Mouse (Mus musculus): ENCODE measurements at regions not wholly inside any gene's neighbourhood (a gene's known extent, or its start where the extent isn't known, plus 50 kb on each side); places are given as distances from the start of the nearest gene placed in this dataset.

DNA sequence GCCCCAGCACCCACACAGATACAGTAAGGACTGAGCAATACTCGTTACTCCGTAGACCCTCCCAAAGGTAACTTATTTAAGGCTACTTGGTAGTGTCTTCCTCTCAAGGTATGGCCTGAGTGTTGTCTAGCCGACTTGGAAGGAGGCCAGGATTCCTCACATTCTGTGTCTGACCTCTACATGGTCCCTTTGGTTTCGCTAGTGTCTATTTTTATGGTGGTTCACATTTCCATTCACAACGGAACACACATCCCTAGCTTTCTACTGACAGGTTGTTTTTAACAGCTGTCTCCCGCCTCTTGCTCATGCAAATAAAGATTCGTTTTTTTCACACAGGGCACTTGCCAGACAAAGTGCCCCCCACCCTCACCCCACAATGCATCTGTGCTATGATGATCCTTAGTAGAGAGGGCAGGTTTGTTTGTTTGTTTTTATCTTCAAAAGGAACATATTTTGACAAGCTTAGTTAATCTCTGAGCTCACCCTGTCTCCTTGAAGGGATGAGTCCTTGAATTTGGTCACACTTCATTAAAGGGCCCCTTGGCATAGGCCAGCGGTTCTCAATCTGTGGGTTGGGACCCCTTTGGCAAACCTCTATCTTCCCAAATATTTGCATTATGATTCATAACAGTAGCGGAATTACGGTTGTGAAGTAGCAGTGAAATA is 52.7 kb downstream of the Phlda1 start:
- no peak for DNase-seq

DNA sequence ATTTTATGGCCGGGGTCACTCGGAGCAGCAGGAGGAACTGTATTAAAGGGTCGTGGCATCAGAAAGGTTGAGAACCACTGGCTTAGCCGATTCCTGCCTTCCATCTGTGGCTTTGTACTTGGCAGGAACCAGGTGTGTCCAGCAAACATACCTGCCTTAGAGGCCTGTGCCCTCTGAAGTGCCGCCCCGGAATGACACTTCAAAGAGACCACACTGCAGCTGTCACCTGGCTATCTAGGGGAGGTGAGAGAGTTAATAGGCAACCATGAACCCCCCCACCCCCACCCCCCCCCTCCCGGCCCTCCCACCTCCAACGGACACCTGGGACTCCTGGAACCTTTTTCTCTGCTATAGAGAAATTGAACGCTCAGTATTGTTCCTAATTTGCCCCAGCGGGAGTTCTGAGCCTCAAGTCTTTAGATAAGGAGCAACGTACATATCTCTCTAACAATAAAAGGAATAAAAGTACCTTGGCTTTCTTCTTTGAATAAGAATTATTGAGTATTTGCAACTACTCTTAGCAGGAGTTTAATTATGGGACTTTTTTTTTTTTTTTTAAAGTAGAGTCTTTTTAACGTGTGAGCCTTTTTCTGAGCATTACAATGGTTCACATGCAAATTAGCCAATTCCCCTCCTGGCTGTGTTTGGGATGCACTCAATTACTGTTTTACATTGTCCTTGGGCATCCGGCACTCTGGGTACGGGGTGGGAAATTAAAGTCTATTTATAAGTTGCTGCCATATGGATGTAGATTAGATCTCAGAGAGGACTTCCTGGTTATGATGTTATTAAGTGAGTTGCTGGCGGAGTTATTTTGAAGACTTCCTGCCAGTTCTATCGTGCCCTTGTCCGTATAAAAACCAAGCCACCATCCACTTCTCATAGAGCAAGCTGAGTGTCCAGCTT is 53.5 kb downstream of the Phlda1 start:
- no peak for DNase-seq

DNA sequence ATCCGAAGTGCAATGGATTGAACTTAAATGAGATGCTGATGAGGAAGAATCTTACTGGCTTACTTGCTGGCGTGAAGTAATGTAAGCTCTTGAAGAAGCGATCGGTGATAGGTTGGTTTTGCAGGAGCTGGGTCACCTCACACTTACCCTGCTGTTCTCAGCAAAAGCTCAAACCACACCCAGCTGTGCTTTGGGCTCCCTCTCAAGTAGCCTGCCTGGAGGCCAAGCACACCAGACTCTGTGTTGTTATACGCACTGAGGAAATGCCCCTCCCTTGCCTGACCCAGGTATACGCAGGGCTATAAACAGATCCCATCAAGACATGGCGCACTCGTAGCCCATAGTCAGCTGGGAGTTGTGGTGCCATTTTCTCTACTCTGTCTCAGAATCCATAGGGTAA is 56.5 kb downstream of the Phlda1 start:
- no peak for DNase-seq

DNA sequence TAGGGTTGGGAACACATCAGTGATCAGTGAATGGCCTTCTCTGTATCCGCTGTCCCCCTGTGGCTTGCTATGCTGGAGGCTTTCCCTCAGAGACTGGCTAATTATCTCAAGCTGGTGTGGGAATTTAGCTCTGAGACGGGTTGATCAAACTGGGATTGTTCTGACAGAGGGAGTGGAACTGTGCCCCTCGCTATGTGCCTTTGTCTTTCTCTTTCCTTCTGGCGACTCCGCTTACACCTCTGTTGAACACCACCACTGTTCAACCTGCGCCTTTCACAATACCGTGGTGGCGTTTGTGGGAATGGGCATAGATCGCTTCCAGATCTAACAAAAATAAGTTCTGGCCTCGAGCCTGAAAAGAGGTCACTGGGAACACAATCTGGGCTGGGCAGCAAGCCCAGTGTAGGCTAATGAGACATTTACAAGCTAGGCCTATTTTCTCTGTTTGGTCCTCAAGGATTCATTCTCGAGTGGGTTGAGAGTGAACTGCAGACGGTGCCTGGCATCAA is 60.8 kb downstream of the Phlda1 start:
- DNase-seq = peak; percentile 82 to 85

DNA sequence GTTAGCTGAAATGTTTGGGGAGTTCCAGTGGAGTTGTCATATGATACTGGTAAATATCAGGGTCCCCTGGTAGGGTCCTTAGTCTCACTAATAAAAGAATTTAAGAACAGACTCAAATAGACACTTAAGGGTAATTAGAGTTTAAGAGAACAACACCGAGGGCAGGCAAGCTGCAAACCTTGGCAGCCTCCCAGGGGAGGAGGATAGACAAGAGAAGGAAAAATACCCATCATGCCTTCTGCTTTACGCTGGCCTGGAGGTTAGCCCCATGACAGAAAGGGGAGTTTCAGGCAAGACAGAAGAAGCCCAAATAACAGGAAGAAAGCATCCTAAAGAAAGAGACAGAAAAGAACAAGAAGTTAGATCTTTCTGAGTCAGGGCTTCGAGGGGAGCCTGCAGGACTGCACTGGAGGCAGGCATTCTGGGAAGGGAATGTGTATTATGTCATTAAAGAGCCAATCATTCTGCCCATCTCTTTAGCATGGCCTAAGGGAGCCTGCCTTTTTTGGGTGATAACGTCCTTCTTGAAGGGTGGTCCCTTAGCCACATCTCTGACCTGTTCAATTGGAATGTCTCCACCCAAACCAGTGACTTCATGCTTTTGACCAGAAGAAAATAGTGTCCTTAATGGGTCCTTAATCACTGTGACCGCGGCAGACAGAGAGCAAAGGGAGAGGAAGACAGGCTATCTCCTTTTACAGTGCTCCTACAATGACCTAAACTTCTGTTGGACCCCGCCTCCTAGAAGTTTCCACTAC is 64.6 kb downstream of the Phlda1 start:
- no peak for DNase-seq

DNA sequence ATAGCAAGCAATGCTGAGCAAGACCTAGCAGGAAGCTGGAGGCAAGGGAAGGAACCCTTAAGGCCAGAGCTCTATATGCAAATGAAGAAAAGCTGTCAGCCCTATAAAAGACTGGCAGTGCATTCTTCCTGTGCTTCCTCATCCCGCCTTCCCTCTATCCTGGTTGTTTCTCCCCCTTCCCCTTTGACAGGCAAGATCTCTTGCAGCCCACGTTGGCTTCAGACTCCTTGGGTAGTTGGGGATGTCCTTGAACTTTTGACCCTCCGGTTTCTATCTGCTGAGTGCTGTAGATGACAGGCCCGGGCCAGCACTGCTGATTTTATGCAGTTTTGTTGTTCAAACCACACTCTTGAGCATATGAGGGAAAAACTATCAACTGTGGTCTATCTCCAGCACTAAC is 68.1 kb downstream of the Phlda1 start:
- no peak for DNase-seq

DNA sequence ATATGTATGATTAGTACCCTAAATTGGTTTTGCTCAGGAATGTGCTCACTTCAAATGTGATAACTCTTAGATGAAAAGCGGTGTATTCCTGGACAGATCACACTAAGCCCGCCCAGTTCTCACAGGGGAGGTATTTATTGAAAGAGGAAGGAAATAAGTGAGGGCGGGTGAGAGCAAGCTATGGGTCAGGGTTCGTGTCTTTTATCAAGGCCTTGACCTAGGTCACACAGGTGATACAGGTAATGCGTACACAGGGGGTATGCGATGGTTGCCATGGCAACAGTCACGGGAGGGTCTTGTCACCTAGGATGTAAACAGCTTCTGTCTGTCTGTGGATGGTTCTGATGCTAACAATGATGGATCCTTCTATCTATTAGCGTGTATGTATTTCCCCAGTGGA is 68.7 kb downstream of the Phlda1 start:
- DNase-seq = no peak

DNA sequence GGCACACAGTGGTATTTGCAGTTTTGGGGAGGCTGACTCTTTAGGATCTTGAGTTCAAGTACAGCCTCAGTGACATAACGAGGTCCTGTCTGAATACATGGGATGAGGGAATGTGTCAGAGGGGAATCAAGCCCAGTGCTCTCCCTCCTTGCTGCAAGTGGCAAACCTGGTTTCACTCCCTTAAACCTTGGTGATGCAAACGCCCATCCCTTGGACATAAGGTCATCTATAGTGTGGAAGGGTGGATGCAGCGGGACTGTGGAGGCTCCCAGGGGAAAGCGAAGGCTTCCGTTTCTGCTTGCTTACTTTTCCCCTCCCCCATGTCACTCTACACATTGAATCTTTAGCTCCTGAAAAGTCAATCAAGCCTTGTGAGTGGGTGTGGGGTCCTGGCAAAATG is 69.2 kb downstream of the Phlda1 start:
- no peak for DNase-seq

DNA sequence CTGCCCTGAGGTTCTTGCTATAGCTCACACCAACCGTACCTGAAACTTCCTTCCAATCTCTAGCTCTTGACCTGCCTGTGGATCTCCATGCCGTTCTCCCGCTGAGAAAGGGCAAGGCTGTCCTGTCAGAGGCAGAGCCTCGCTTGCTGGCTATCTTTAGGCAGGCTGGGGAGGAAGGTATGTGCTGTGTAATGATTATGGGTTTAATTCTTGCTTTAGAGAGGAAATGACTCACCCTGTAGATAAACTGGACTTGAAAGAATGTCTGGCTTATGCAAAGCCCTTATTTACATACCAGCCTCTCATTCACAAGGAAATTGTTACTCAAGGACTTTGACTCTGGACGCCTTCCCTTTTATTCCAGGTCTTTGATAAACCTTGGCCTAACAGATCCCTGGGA is 69.8 kb downstream of the Phlda1 start:
- DNase-seq = no peak

DNA sequence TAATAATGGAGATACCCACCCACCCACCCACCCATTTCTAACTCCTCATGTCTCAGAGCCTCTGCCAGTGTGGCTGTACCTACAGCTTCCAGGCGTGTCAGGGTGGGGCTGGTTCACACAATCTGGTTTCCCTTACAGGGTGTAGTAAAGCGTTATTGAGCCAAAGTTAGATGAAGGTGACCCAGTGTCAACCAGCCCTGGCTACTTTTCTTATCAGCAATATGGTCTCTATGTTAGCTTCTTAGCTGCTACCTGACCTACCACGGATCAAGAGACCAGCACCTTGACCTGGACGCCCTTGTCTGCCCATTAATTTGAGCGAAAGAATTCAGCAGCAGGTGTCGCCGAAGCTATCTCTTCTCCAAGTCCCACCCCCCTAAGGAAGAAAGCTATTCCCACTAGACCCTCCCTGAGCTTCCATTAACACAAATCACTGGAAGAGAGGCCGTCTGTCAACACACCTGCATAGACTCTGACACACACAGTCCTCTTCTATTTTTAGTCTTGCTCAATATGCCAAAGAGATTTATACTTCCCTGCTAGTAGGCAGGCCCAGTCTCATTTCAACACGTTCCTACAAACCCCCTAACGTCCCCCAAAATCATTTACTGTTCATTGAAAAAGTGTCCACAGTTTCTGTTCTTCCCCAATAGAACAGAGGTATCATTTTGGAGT is 70.4 kb downstream of the Phlda1 start:
- no peak for DNase-seq

DNA sequence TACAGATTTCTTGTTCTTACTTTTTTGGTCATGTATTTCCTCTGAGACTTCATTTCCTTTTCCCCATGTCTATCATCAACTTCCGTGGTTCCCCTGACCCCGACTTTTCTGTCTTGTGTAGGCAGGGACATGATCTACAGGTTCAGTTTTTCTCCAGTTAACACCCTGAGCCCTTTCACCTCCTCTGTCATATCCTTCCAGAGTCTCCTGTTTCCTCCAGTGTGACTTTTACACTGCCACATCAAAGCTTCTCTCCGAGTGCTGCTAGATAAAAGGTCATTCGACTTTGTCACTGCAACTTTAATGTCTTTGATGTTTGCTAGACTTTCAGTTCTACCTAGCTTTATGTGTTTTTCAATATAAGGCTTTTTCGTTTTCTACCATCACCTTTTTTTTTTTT is 72.5 kb downstream of the Phlda1 start:
- DNase-seq = no peak

DNA sequence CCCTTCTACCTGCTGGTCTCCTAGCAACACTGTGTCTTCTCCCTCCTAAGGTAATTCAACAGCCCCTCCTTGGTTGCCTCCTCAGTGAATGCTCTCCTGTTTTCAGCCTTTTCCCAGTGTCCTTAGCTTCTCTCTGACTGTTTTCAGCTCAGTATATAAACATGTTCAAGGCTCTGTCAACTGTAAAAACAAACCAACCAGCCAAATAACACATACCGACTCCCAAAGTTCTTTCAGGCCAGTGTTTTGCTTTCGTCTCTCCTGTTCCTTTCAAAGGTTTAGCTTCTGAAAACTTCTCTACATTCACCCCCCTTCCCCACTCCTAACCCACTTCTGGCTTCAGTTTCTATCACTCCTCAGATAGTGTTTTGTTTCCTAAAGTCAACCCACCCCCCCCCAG is 73.4 kb downstream of the Phlda1 start:
- no peak for DNase-seq

DNA sequence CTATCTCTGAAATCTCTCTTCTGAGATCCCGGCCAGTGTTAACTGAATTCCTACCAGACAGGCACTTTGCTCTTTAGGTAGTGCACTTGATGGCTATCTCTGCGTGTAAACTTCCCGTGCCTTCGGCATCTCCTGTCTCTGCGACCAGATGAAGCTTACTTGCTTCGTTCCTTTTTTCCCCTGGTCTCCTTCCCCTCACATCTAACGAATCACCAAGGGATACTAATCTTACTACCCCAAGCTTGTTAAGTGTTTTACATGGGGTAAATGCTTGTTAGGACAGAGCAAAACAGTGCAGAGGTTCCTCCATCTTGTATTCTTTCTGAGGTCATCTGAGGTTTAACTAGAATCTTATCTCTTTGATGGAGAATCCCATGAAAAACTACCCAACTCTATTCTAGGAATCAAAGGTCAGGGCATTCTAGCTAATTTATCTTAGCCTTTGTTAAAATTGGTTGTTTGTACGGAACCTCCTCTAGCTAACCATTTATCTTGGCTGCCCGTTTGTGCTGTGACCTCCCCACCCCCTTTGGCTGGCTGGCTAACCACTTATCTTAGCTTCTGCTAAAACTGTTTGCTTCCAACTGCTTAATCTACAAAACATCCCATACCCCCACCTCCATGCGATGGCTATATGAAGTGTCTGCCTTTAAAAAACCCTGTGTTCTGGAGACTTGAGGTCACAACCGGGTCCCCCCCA is 74.5 kb downstream of the Phlda1 start:
- no peak for DNase-seq

DNA sequence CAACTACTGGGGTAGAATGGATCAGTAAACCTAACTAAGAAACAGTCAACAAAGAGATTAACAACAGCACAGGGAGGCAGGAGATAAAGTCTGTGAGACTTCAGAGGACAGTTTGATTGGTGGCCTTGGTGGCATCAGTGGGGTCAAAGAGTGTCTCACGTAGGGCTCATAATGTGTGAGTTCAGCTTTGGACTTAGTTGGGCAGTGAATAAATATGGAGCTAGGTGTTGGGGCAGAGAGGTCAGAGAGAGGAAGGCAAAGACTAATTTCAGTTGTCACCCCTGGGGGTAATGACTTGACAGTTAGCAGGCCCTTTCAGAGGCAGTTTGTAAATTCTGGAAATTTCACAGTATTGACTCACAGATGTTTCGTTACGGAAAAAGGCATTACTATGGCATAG is 75.8 kb downstream of the Phlda1 start:
- DNase-seq = no peak

DNA sequence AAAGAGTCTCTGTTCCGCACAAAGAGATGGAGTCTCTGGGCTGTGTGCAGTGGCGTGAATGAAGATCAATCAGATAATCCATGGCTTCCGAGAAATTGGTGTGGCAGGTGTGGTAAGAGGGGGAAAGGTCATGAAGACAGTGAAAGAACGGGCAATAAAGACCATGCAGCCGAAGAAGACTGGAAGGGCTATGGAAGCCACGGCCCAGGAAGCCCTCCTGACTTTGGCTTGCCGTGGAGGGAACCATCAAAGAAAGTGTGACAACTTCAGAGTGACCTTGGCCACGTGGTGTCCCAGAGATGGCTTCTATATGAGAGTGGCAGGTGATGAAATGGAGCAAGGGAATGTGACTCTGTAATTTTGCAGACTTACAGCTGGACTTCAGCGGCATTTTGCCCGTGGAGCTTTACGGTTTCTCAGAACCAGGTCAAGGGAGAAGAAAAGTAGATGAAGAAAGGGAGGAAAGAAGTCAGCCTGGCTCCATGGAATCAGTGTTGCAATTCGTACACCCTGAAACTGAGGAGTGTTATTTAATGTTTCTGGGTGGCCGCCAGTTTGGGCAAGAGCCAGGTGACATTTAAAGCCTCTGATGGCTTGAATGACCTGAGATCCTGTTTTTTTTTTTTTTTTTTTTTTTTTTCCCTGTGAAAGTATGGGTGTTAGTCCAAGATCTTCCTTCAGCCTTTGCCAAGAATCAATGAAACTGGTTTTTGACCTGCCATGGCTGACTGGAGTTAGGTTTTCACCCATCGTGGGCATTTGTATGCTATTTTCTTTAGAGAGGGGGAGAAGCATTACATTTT is 76.4 kb downstream of the Phlda1 start:
- no peak for DNase-seq

DNA sequence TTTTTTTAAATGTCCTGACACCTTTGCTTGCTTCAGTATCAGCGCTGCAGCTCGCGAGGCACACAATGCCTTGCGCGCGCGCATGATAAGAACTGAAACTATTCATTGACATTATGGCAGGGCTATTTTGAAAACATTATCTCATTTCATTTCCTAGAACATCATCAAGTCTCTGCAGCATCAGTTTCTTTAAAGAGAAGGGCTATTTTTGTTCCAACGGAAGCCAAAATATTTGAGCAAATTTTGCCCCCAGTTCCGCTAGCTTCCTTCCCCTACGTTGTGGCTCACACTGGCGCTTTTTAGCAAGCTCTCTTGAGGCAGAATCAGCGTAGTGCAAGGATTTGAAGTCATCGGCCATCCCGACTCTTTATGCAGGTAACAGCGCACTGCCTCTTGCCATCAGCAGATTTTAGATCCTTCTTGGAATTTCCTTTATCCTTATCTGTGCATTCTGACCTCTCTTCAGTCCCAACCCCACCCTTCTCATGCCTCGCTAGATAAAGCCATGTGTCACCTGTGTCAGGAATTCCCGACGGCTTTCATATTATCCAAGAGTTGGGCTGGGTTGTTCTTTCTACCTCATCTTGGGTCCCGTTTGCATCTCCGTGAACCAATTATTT is 77.1 kb downstream of the Phlda1 start:
- DNase-seq = no peak

DNA sequence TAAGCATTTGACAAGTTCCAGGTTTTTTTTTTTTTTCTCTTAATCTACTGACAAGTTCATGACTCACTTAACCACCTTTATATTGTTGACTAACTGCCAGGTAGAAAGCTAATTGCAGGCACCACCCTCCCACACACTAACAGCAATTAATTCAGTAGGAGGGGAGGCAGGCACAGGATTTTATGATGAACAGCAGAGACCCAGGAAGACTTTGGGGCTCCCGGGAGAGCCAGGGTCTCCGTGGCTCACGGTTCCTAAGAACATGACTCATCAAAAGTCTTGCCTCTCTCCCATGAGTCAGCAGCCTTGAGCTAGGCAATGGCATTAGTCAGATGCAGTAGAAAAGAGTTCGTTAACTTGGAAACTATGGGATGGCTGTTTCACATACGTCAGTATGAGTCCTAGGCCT is 77.7 kb downstream of the Phlda1 start:
- DNase-seq = no peak

DNA sequence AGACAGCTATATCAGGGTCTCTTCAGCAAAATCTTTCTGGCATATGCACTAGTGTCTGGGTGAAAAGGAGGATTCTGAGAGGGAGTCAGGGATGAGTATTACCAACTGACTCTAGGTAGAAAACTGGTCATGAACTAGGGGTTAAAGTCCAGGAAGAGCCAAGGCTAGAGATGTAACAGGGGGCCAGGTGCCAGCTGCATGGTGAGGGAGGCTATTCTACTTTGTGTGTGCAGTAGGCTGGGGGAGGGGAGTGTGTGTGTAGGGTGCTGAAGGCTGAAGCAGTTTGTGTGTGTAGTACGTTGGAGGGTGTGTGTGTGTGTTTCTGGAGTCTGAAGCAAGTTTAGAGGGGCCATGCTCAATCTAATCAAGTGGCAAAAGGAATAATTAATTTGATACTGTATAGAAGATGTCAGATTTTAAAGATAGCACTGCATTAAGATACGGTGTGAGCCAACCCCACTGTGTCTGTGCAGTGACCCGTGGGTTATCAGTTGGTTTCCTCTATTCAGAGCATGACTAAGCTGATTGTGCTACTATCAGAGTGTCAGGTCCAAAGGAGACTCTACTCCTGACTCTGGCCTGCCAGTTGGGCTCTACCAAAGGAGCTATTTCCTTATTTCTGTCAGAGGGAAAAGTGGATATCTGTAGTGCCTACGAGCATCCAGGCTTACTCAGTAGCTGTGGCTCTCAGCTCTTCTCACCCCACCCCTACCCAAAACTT is 82.0 kb downstream of the Phlda1 start:
- DNase-seq = no peak

DNA sequence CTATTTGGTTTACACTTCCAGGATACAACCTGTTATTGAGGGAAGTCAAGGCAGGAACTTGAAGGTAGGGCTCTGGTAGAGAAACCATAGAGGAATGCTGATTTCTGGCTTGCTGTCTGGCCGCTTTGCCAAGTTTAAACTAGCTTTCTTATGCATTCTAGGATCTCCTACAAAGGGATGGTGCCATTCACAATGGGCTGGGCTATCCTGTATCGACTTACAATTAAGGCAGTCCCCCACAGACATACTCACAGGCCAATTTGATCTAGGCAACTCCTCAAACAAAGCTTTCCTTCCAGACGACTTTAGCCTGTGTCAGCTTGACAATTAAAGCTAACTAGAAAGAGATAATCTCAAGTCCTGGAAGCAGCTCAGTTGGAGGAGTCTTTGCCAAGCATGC is 83.1 kb downstream of the Phlda1 start:
- DNase-seq = no peak
